Mouse (Mus musculus) lung, adult 2 months (tissue): Measurements from ENCODE around the gene Cdkal1.

Experiments used
- CTCF ChIP-seq: fragments of 200-500 bp; IDR thresholded peaks from 2 replicates; pipeline ENCODE4 v1.5.1; 2011; ENCODE audit warnings: mild to moderate bottlenecking, low read length, control low read depth; ENCODE audit not compliant: insufficient read depth
- POLR2A ChIP-seq: fragments of 200-500 bp; IDR thresholded peaks from 2 replicates; pipeline ENCODE4 v1.6.1; 2011; ENCODE audit warnings: low read depth, mild to moderate bottlenecking, control low read depth, low read length, borderline replicate concordance; ENCODE audit errors: extremely low read depth

- no peak for TF ChIP-seq CTCF
- TF ChIP-seq POLR2A, result no peak
These were observed 500.5 kb downstream of the Cdkal1 start for GRCm38 (mm10) chr13:29354943-29355342.
